Mouse (Mus musculus): ENCODE measurements around the gene Mgrn1. TPM values are rescaled to one million over a fixed set of nuclear protein-coding genes. Genes with fewer than 3 reads are reported as not detected.

Gene Mgrn1
- polyA plus RNA-seq, 1 experiment from 2014 or later = 66.9 TPM

GRCm38 (mm10) chr16:4903491-4904102 is 17.5 kb downstream of the Mgrn1 start:
- H3K36me3 ChIP-seq (ENCODE audit: control insufficient read depth, insufficient read depth, low read length) = no peaks in the 10 kb centered on the region
- no peaks in the 10 kb centered on the region for H3K9me3 ChIP-seq (ENCODE audit: control insufficient read depth, low read length)
- DNase-seq (ENCODE audit: low spot score, missing footprints) = peak; percentile 75
- ATAC-seq (ENCODE audit: low FRiP score) = no peak
- no peak overlapping the region for H3K9ac ChIP-seq (ENCODE audit: low read length)
- no peaks in the 10 kb centered on the region for H3K4me1 ChIP-seq (ENCODE audit: control insufficient read depth, insufficient read depth, low read length)
- WGBS = 83% methylated on average over 6 of the region's 6 CpGs
- H3K27me3 ChIP-seq (ENCODE audit: control insufficient read depth, insufficient read depth, low read length) = no peaks in the 10 kb centered on the region
- H3K4me3 ChIP-seq (ENCODE audit: low read depth, low read length) = no peak overlapping the region
- no peak overlapping the region for H3K4me2 ChIP-seq
- H3K27ac ChIP-seq (ENCODE audit: low read depth, low read length) = no peak overlapping the region

GRCm38 (mm10) chr16:4904878-4905277 is 18.8 kb downstream of the Mgrn1 start:
- Histone ChIP-seq H3K27ac (ENCODE audit: low read depth, low read length) (no peak overlapping the region), H3K4me3 (ENCODE audit: low read depth, low read length) (no peak overlapping the region), H3K36me3 (ENCODE audit: control insufficient read depth, insufficient read depth, low read length) (no peaks in the 10 kb centered on the region), H3K27me3 (ENCODE audit: control insufficient read depth, insufficient read depth, low read length) (no peaks in the 10 kb centered on the region), H3K9ac (ENCODE audit: low read length) (no peak overlapping the region), H3K4me1 (ENCODE audit: control insufficient read depth, insufficient read depth, low read length) (no peaks in the 10 kb centered on the region), H3K4me2 (no peak overlapping the region), H3K9me3 (ENCODE audit: control insufficient read depth, low read length) (no peaks in the 10 kb centered on the region)
- DNase-seq (ENCODE audit: low spot score, missing footprints) (no peak), ATAC-seq (ENCODE audit: low FRiP score) (no peak)
- 89% methylated on average over 3 of the region's 3 CpGs for WGBS

DNA sequence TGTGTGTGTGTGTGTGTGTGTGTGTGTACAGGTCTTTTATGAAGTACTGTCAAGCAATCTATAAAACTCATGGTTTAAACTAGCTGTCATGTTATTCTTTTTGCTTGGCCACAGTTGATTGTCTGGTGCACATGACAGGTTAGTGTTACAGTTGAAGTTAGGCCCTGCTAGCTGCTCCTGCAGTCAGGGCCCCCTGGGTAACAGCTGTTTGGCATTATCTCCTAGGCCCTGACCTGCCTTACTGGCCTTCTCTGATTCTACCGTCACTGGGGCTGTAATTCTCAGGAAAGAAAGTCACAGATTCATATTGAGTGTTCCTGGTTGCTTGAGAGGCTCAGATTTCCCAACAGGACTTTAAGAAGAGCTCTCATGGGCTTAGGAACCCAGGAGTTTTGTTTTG is 19.5 kb downstream of the Mgrn1 start:
- no peaks in the 10 kb centered on the region for H3K9me3 ChIP-seq (ENCODE audit: control insufficient read depth, low read length)
- no peaks in the 10 kb centered on the region for H3K36me3 ChIP-seq (ENCODE audit: control insufficient read depth, insufficient read depth, low read length)
- ATAC-seq (ENCODE audit: low FRiP score) (no peak), DNase-seq (ENCODE audit: low spot score, missing footprints) (no peak)
- H3K4me2 ChIP-seq = no peak overlapping the region
- no peak overlapping the region for H3K27ac ChIP-seq (ENCODE audit: low read depth, low read length)
- H3K4me3 ChIP-seq (ENCODE audit: low read depth, low read length) = no peak overlapping the region
- no peaks in the 10 kb centered on the region for H3K4me1 ChIP-seq (ENCODE audit: control insufficient read depth, insufficient read depth, low read length)
- WGBS = 75% methylated on average over 1 of the region's 1 CpGs
- H3K9ac ChIP-seq (ENCODE audit: low read length) = no peak overlapping the region
- H3K27me3 ChIP-seq (ENCODE audit: control insufficient read depth, insufficient read depth, low read length) = no peaks in the 10 kb centered on the region

DNA sequence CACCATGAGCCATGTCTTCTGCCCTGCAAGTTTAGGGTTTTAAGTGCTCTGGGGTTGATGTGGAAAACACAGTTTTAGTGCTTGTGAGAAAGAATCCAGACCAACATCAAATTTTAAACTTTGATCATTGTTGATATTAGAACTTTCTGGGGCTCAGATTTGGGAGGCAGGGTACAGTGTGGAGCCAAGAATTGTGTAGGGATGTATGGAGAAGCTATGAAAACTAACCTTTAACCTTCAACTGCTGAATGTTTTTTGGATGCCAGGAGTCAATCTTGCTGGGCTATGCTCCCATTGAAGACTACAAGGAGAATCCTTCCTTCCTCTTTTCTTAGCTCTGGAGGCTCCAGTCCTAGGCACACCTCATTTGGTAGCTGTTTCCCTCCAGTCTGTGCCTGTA is 20.5 kb downstream of the Mgrn1 start:
- H3K4me1 ChIP-seq (ENCODE audit: control insufficient read depth, insufficient read depth, low read length) = no peaks in the 10 kb centered on the region
- no peak overlapping the region for H3K9ac ChIP-seq (ENCODE audit: low read length)
- no peak overlapping the region for H3K27ac ChIP-seq (ENCODE audit: low read depth, low read length)
- no peaks in the 10 kb centered on the region for H3K27me3 ChIP-seq (ENCODE audit: control insufficient read depth, insufficient read depth, low read length)
- no peaks in the 10 kb centered on the region for H3K36me3 ChIP-seq (ENCODE audit: control insufficient read depth, insufficient read depth, low read length)
- H3K4me3 ChIP-seq (ENCODE audit: low read depth, low read length) = no peak overlapping the region
- no peak for DNase-seq (ENCODE audit: low spot score, missing footprints)
- no peak for ATAC-seq (ENCODE audit: low FRiP score)
- H3K4me2 ChIP-seq = no peak overlapping the region
- H3K9me3 ChIP-seq (ENCODE audit: control insufficient read depth, low read length) = no peaks in the 10 kb centered on the region

- H3K36me3 ChIP-seq (ENCODE audit: control insufficient read depth, insufficient read depth, low read length) = no peaks in the 10 kb centered on the region
- no peak overlapping the region for H3K27ac ChIP-seq (ENCODE audit: low read depth, low read length)
- H3K4me2 ChIP-seq = no peak overlapping the region
- ATAC-seq (ENCODE audit: low FRiP score) (no peak), DNase-seq (ENCODE audit: low spot score, missing footprints) (no peak)
- H3K27me3 ChIP-seq (ENCODE audit: control insufficient read depth, insufficient read depth, low read length) = no peaks in the 10 kb centered on the region
- no peak overlapping the region for H3K4me3 ChIP-seq (ENCODE audit: low read depth, low read length)
- H3K9ac ChIP-seq (ENCODE audit: low read length) = no peak overlapping the region
- H3K9me3 ChIP-seq (ENCODE audit: control insufficient read depth, low read length) = no peaks in the 10 kb centered on the region
- H3K4me1 ChIP-seq (ENCODE audit: control insufficient read depth, insufficient read depth, low read length) = no peaks in the 10 kb centered on the region
- 79% methylated on average over 2 of the region's 2 CpGs for WGBS
Measured at GRCm38 (mm10) chr16:4907386-4907785, 21.3 kb downstream of the Mgrn1 start.

DNA sequence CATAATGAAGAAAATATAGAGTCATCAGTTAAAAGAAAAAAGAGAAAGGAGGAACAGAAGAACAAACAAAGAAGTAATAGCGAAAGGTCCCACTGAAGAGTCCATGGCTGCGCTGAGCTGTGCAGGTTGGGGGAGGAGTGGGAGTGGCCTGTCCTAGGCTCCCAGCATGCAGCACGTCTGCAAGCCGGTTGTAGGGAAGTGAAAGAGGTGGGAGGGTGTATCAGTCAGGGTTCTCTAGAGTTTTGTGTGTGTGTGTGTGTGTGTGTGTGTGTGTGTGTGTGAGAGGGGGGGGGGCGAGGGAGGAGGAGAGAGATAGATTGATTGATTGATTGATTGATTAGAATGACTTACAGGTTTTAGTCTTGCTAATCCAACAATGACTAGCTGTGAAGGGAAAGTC is 21.9 kb downstream of the Mgrn1 start:
- Histone ChIP-seq H3K9ac (ENCODE audit: low read length) (no peak overlapping the region), H3K4me3 (ENCODE audit: low read depth, low read length) (no peak overlapping the region), H3K9me3 (ENCODE audit: control insufficient read depth, low read length) (no peaks in the 10 kb centered on the region), H3K36me3 (ENCODE audit: control insufficient read depth, insufficient read depth, low read length) (no peaks in the 10 kb centered on the region), H3K4me2 (no peak overlapping the region), H3K4me1 (ENCODE audit: control insufficient read depth, insufficient read depth, low read length) (no peaks in the 10 kb centered on the region), H3K27me3 (ENCODE audit: control insufficient read depth, insufficient read depth, low read length) (no peaks in the 10 kb centered on the region), H3K27ac (ENCODE audit: low read depth, low read length) (no peak overlapping the region)
- ATAC-seq (ENCODE audit: low FRiP score) (no peak), DNase-seq (ENCODE audit: low spot score, missing footprints) (no peak)
- WGBS = 65% methylated on average over 5 of the region's 5 CpGs

- Histone ChIP-seq H3K4me3 (ENCODE audit: low read depth, low read length) (no peak overlapping the region), H3K9ac (ENCODE audit: low read length) (no peak overlapping the region), H3K9me3 (ENCODE audit: control insufficient read depth, low read length) (no peaks in the 10 kb centered on the region), H3K36me3 (ENCODE audit: control insufficient read depth, insufficient read depth, low read length) (0 out of 2 replicates have a peak, but pooled peaks cover 2% of the 10 kb centered on the region), H3K4me1 (ENCODE audit: control insufficient read depth, insufficient read depth, low read length) (no peaks in the 10 kb centered on the region), H3K27ac (ENCODE audit: low read depth, low read length) (no peak overlapping the region), H3K27me3 (ENCODE audit: control insufficient read depth, insufficient read depth, low read length) (no peaks in the 10 kb centered on the region), H3K4me2 (no peak overlapping the region)
- no peak for ATAC-seq (ENCODE audit: low FRiP score)
- no peak for DNase-seq (ENCODE audit: low spot score, missing footprints)
- 93% methylated on average over 2 of the region's 2 CpGs for whole genome bisulfite sequencing
Measured at GRCm38 (mm10) chr16:4909745-4910144, 23.7 kb downstream of the Mgrn1 start.

DNA sequence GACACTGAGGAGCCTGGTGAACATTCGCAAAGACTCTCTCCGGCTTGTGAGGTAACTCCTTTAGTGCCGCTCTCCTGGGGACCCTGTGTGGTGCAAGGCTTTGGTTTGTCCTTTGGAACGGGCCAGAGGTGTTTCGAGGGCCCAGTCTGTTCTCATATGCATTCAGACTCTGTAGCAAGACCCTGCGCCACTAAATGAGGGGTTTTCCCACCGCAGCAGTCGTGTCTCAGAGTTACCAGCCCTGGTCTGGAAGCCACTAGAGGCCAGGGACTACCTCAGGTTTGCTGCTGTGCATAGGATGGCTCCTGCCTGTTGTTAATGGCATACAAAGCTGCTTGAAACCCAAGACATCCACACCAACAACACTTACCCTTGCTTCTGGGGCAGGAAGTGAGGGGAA is 24.7 kb downstream of the Mgrn1 start:
- Histone ChIP-seq H3K9me3 (ENCODE audit: control insufficient read depth, low read length) (no peaks in the 10 kb centered on the region), H3K4me2 (no peak overlapping the region), H3K4me3 (ENCODE audit: low read depth, low read length) (no peak overlapping the region), H3K4me1 (ENCODE audit: control insufficient read depth, insufficient read depth, low read length) (no peaks in the 10 kb centered on the region), H3K27ac (ENCODE audit: low read depth, low read length) (no peak overlapping the region), H3K27me3 (ENCODE audit: control insufficient read depth, insufficient read depth, low read length) (no peaks in the 10 kb centered on the region), H3K9ac (ENCODE audit: low read length) (no peak overlapping the region), H3K36me3 (ENCODE audit: control insufficient read depth, insufficient read depth, low read length) (0 out of 2 replicates have a peak, but pooled peaks cover 2% of the 10 kb centered on the region)
- DNase-seq (ENCODE audit: low spot score, missing footprints) (peak; percentile 35), ATAC-seq (ENCODE audit: low FRiP score) (no peak)
- 95% methylated on average over 8 of the region's 8 CpGs for WGBS

DNA sequence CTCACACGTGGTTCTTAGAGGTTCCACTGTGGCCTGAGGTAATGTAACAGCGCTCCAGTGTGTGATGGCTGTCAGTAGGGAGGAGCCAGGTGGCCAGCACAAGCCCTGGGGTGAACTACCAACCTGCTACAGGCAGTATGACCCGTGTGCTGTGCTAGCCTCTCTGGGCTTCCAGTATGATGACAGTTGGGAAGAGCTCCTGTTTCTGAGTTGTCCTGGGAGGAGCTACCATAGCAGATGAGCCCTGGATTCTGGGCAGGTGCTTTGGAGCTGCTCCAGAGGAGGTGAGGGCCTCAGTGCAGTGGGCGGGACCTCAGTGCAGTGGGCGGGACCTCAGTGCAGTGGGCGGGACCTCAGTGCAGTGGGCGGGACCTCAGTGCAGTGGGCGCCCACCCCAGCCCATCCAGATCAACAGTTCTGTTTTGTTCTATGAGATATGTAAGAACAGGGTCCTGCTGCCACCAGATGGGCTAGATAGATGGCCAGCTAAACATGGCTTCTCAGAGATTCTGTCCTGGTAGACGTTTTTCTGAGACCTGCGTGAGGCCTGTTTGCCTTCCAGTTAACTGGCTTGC is 26.1 kb downstream of the Mgrn1 start:
- DNase-seq (ENCODE audit: low spot score, missing footprints) (peak; percentile 69), ATAC-seq (ENCODE audit: low FRiP score) (no peak)
- no peak overlapping the region for H3K27ac ChIP-seq (ENCODE audit: low read depth, low read length)
- 72% methylated on average over 10 of the region's 10 CpGs for WGBS
- H3K4me1 ChIP-seq (ENCODE audit: control insufficient read depth, insufficient read depth, low read length) = no peaks in the 10 kb centered on the region
- no peaks in the 10 kb centered on the region for H3K9me3 ChIP-seq (ENCODE audit: control insufficient read depth, low read length)
- 0 out of 2 replicates have a peak, but pooled peaks cover 2% of the 10 kb centered on the region for H3K36me3 ChIP-seq (ENCODE audit: control insufficient read depth, insufficient read depth, low read length)
- H3K4me3 ChIP-seq (ENCODE audit: low read depth, low read length) = no peak overlapping the region
- H3K9ac ChIP-seq (ENCODE audit: low read length) = no peak overlapping the region
- no peak overlapping the region for H3K4me2 ChIP-seq
- H3K27me3 ChIP-seq (ENCODE audit: control insufficient read depth, insufficient read depth, low read length) = no peaks in the 10 kb centered on the region
